Mouse (Mus musculus): Measurements from ENCODE around the gene Syp. TPM values are rescaled to one million over a fixed set of nuclear protein-coding genes. Genes with fewer than 3 reads are reported as not detected.

The Syp gene
- polyA plus RNA-seq, 1 experiment from 2014 or later, result 223 TPM

DNA sequence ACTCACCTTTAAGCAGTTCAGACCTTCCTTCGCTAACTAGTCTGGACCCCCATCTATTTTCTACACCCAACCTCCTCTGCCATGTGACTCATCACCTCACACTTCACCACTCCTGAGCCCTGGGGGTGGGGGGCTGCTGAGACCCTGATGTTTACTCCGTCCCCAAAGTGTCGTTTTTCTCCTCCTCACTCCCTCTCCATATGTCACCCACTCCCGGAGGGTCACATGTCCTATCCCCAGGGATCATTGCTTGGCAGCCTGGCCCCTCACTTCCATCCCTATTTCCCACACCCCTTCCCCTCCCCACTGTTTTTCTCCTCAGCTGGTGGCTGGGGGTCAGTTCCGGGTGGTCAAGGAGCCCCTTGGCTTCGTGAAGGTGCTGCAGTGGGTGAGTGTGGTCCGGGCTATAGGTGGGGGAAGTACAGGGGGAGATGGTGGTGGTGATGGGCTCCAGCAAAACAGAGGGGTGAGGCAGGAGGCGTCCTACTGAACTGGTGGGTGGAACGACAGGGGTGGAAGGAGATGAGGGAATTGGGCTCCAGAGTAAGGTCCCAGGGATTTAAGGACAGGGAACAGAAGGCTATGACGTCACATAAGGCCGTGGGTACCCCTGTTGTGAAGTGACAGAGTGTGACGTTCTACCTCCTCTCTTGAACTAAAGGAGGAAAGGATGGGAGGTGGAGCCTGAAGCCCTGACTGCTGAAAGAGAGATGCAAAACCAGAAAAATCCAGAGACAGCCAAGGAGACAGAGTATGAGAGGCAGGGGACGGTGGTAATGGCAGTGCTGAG, 1.5 kb downstream of the Syp start:
- peaks cover 8% of the 10 kb centered on the region; the same call in 1 of the 2 replicates for H3K36me3 ChIP-seq
- H3K4me1 ChIP-seq, result peaks cover 6% of the 10 kb centered on the region
- H3K9ac ChIP-seq (replicated peaks), result peak overlapping the region; percentile 41
- 25% methylated on average over 13 of the region's 13 CpGs for WGBS
- H3K27me3 ChIP-seq (replicated peaks), result no peaks in the 10 kb centered on the region
- no peaks in the 10 kb centered on the region for H3K9me3 ChIP-seq (replicated peaks)
- peak overlapping the region; percentile 78 for H3K27ac ChIP-seq (replicated peaks)
- H3K4me3 ChIP-seq (replicated peaks), result peak overlapping the region; percentile 49
- peak overlapping the region; percentile 60 for H3K4me2 ChIP-seq
- ATAC-seq (ENCODE audit: low FRiP score), result peak; percentile 46

DNA sequence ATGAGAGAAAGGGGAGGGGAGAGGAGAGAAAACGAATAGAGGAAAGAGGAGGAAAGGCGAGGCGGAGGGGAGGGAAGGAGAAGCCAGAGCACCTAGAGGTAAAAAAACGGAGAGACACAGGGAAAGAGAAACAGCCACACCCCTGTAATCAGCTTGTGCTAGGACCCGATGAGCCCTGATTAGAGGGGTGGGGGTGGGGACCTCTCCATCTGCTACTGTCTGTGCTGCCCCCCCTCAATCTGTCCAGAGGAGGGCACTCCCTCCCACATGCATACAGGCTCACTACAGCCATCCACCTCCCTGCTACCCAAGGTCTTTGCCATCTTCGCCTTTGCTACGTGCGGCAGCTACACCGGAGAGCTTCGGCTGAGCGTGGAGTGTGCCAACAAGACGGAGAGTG, 2.5 kb downstream of the Syp start:
- H3K9ac ChIP-seq (replicated peaks), result no peak overlapping the region
- no peaks in the 10 kb centered on the region for H3K27me3 ChIP-seq (replicated peaks)
- no peaks in the 10 kb centered on the region for H3K9me3 ChIP-seq (replicated peaks)
- H3K4me1 ChIP-seq, result peaks cover 6% of the 10 kb centered on the region
- H3K36me3 ChIP-seq, result peaks cover 9% of the 10 kb centered on the region; the same call in 1 of the 2 replicates
- no peak for ATAC-seq (ENCODE audit: low FRiP score)
- peak overlapping the region; percentile 60 for H3K4me2 ChIP-seq
- H3K4me3 ChIP-seq (replicated peaks), result peak overlapping the region; percentile 23
- 44% methylated on average over 12 of the region's 12 CpGs for WGBS
- H3K27ac ChIP-seq (replicated peaks), result no peak overlapping the region

DNA sequence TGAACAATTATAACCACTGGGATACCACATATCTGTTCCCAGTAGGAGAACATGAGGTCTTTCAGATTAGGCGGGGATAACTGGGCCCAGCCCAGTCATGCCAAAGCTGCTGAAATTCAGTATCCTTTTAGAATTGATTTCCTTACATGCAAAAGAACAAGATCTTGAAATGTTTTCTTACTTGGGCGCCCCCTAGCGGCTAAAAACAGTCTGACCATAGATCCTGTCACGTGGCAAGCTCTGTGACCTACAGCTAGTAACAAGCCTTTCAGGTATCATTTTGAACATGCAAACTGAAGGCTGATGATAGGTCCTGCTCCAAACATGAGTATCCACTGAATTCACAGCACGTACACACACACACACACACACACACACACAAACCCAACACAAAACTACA, 7.1 kb downstream of the Syp start:
- Histone ChIP-seq H3K4me2 (no peak overlapping the region), H3K36me3 (peaks cover 9% of the 10 kb centered on the region; the same call in 1 of the 2 replicates), H3K4me3 (replicated peaks) (no peak overlapping the region), H3K4me1 (peaks cover 9% of the 10 kb centered on the region), H3K9me3 (replicated peaks) (no peaks in the 10 kb centered on the region), H3K9ac (replicated peaks) (no peak overlapping the region), H3K27me3 (replicated peaks) (no peaks in the 10 kb centered on the region), H3K27ac (replicated peaks) (no peak overlapping the region)
- 20% methylated on average over 5 of the region's 5 CpGs for WGBS
- ATAC-seq (ENCODE audit: low FRiP score), result no peak

DNA sequence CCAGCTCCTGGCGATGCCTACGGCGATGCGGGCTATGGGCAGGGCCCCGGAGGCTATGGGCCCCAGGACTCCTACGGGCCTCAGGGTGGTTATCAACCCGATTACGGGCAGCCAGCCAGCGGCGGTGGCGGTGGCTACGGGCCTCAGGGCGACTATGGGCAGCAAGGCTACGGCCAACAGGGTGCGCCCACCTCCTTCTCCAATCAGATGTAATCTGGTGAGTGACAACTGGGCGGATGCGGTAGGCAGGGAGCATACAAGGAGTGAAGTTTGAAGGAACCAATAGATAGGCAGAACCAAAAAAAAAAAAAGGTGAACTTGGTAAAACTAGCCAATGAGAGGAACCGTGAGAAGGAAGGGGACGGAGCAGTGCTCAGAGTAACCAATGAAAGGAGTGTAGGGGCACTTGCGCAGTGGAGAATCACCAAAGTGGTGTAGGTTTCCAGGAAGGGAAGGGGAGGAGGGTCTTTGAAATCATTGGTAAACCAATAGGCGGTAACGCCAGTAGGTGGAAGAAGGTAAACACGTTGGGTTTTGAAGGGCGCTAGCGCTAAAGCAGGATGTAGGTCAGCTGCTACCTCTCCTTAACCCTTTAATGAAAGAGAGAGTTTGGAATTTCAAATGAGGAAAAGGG, 10.5 kb downstream of the Syp start:
- Histone ChIP-seq H3K4me1 (peaks cover 3% of the 10 kb centered on the region), H3K27me3 (replicated peaks) (no peaks in the 10 kb centered on the region), H3K4me2 (peak overlapping the region; percentile 55), H3K4me3 (replicated peaks) (peak overlapping the region; percentile 38), H3K27ac (replicated peaks) (peak overlapping the region; percentile 65), H3K36me3 (peaks cover 10% of the 10 kb centered on the region; the same call in 1 of the 2 replicates), H3K9me3 (replicated peaks) (no peaks in the 10 kb centered on the region), H3K9ac (replicated peaks) (peak overlapping the region; percentile 40)
- ATAC-seq (ENCODE audit: low FRiP score), result peak; percentile 93
- 21% methylated on average over 25 of the region's 25 CpGs for WGBS

DNA sequence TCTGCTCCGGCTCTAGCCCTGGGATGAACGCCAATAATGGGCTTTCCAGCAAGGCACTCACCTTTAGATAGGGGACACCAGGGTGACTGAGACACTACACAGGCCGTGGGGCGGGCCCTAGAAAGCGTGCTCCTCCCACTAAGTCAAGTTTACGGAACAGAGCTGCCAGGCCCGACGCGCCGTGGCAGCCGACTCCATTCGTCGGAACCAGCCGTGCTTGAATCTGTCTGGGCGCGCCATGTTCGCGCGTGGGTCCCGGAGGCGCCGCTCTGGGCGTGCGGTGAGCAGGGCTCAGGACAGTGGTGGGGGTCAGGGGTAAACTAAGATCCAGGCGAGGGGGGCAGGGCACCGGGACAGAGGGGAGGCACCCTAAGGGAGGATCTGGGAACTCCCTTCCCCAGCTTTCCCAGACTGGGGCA, 19.0 kb downstream of the Syp start, which contains the start of gene Prickle3:
Prickle3 (plus strand) TSS at position 40 of the 419 bp plus-strand sequence.
- H3K4me2 ChIP-seq, result peak within 1 kb of the TSS; percentile 48
- 0 out of 2 replicates have a peak, but pooled peaks cover 4% of the 10 kb centered on the region for H3K4me1 ChIP-seq
- ATAC-seq (ENCODE audit: low FRiP score), result no peak
- H3K36me3 ChIP-seq, result peaks cover 1% of the 10 kb centered on the region; the same call in 1 of the 2 replicates
- 0 out of 2 replicates have a peak within 1 kb of the TSS, but pooled peaks have one; percentile 23 for H3K9ac ChIP-seq (replicated peaks)
- peak within 1 kb of the TSS; percentile 26 for H3K4me3 ChIP-seq (replicated peaks)
- no peaks in the 10 kb centered on the region for H3K27me3 ChIP-seq (replicated peaks)
- no peak within 1 kb of the TSS for H3K27ac ChIP-seq (replicated peaks)
- H3K9me3 ChIP-seq (replicated peaks), result no peaks in the 10 kb centered on the region
- WGBS, result 33% methylated on average over 26 of the region's 26 CpGs

DNA sequence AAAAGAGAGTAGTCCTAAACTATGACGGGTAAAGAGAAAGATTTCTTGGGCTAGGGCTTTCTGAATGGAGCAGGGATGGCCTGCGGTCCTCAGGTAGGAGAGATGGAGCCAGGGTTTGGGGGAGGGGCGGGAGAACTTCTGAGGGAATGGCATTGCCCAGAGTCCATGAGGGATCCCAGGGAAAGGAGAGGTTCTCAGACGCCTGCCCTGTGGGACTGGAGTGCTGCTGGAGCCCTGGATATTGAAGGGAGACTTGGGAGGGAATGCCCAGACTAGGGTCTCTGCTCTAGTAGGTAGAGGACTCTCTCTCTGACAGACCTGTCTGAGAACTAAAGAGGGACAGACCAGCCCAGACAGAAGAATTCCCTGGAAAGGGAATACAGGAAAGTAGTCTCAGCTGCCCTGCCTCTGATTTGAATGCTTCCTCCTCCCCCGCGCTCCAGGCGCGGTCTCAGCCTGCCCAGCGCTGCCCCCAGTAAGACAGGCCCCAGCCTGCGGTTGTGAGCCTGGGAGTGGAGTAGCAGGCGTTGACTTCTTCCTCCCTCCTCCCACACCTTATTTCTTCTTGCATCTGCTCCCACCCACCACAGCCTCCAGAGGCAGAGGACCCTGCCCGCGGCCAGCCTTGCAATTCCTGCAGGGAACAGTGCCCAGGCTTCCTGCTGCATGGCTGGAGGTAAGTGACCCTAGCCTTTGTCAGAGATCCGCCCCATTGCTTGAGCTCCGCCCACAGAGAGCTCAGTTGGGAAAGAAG, 19.9 kb downstream of the Syp start:
- no peak overlapping the region for H3K27ac ChIP-seq (replicated peaks)
- 31% methylated on average over 11 of the region's 15 CpGs for WGBS
- H3K9ac ChIP-seq (replicated peaks), result no peak overlapping the region
- ATAC-seq (ENCODE audit: low FRiP score), result no peak
- H3K4me1 ChIP-seq, result 0 out of 2 replicates have a peak, but pooled peaks cover 4% of the 10 kb centered on the region
- no peaks in the 10 kb centered on the region for H3K27me3 ChIP-seq (replicated peaks)
- H3K36me3 ChIP-seq, result no peaks in the 10 kb centered on the region
- no peaks in the 10 kb centered on the region for H3K9me3 ChIP-seq (replicated peaks)
- H3K4me3 ChIP-seq (replicated peaks), result no peak overlapping the region
- peak overlapping the region; percentile 48 for H3K4me2 ChIP-seq

DNA sequence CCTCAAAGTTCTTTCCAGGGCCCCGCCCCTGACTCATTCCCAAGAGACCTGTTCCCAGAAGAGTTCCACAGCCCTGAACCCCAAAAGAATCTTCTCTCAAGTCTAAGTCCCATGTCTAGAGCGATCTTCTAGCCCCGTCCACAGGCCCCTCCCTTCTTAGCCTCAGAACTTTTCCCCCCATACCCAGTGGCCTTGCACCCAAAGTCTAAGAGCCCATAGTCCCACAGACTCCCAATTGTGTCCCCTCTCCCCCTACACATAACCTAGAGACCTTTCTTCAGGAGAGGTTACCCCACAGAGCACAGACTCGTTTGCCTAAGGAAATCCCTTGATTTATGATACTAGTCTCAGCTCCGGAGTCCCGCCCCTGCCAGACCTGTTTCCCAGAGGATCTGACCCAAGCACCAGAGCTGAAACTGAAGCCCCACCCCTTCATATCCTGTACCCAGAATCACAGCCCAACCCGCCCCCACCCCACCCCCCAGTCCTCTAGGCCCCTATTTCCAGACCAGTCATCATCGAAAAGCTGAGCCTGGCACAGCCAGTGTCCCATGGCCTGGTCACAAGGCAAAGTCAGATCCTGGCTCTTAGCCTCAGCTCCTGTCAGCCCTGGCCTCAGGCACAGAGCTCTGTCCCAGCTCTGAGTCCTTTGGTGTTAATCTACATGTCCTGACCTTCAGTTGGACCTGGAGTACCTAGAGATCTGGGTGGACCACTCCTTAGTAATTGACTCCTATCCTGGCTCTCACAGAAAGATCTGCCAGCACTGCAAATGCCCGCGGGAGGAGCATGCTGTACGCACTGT, 20.7 kb downstream of the Syp start:
- H3K27ac ChIP-seq (replicated peaks), result no peak overlapping the region
- H3K4me2 ChIP-seq, result no peak overlapping the region
- H3K27me3 ChIP-seq (replicated peaks), result no peaks in the 10 kb centered on the region
- H3K36me3 ChIP-seq, result no peaks in the 10 kb centered on the region
- H3K4me3 ChIP-seq (replicated peaks), result no peak overlapping the region
- no peak for ATAC-seq (ENCODE audit: low FRiP score)
- H3K4me1 ChIP-seq, result 0 out of 2 replicates have a peak, but pooled peaks cover 4% of the 10 kb centered on the region
- no peaks in the 10 kb centered on the region for H3K9me3 ChIP-seq (replicated peaks)
- WGBS, result 50% methylated on average over 11 of the region's 11 CpGs
- no peak overlapping the region for H3K9ac ChIP-seq (replicated peaks)

DNA sequence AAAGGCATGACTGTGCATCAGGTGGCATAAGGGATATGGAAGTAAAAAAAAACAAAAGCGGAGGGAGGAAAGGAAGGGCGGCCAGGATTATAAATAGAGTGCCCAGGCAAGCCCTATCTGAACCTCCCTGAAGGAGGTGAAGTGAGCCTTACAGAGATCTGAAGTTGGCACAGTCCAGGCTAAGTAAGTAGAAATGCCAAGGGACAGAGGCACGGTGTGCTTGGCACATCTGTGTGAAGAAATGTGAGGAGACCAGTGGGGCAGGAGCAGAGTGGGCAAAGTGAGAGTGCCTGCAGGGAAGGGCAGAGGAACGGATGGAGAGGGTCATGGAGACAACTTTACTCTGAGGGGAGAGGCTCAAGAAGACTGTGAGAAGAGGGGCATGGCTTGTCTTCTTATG, 22.8 kb downstream of the Syp start:
- ATAC-seq (ENCODE audit: low FRiP score), result no peak
- no peak overlapping the region for H3K4me2 ChIP-seq
- no peak overlapping the region for H3K9ac ChIP-seq (replicated peaks)
- H3K27ac ChIP-seq (replicated peaks), result no peak overlapping the region
- no peaks in the 10 kb centered on the region for H3K9me3 ChIP-seq (replicated peaks)
- H3K36me3 ChIP-seq, result no peaks in the 10 kb centered on the region
- no peak overlapping the region for H3K4me3 ChIP-seq (replicated peaks)
- no peaks in the 10 kb centered on the region for H3K27me3 ChIP-seq (replicated peaks)
- 0 out of 2 replicates have a peak, but pooled peaks cover 4% of the 10 kb centered on the region for H3K4me1 ChIP-seq
- 81% methylated on average over 4 of the region's 4 CpGs for WGBS

DNA sequence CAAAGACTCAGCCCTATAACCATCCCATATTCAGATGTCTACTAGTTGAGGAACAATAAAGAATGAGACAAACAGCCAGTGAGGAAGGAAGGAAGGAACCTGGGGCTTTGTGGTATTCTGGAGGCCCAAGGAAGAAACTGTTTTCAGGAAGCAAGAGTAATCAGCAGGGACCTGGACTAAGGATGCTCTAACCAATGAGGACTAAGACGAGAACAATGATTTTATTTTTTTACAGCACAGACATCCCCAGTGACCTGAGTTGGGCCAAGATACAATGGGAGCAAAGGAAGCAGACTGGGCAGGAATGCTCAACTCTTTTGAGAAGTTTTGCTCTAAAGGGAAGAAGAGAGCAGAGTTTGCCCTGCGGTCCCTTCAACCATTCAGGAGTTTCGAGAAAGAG, 24.7 kb downstream of the Syp start:
- Histone ChIP-seq H3K4me2 (no peak overlapping the region), H3K9me3 (replicated peaks) (no peaks in the 10 kb centered on the region), H3K4me3 (replicated peaks) (no peak overlapping the region), H3K27me3 (replicated peaks) (no peaks in the 10 kb centered on the region), H3K27ac (replicated peaks) (no peak overlapping the region), H3K4me1 (no peaks in the 10 kb centered on the region), H3K9ac (replicated peaks) (no peak overlapping the region), H3K36me3 (no peaks in the 10 kb centered on the region)
- WGBS, result 57% methylated on average over 3 of the region's 3 CpGs
- no peak for ATAC-seq (ENCODE audit: low FRiP score)

DNA sequence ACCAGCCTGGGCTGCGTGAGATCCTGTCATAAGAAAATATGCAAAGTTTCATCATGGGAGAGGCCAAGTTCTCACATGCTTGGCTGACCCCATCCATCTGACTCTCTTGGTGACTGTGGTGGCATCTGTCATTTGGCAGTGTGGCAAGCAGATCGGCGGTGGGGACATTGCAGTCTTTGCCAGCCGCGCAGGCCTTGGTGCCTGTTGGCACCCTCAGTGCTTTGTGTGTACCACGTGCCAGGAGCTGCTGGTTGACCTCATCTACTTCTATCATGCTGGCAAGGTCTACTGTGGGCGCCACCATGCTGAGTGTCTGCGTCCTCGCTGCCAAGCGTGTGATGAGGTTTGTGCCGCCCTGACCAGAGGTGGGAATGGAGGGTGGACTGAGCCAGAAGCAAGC, 26.5 kb downstream of the Syp start:
- no peaks in the 10 kb centered on the region for H3K36me3 ChIP-seq
- WGBS, result 91% methylated on average over 11 of the region's 11 CpGs
- no peaks in the 10 kb centered on the region for H3K9me3 ChIP-seq (replicated peaks)
- H3K9ac ChIP-seq (replicated peaks), result no peak overlapping the region
- no peak overlapping the region for H3K4me3 ChIP-seq (replicated peaks)
- no peak overlapping the region for H3K4me2 ChIP-seq
- H3K4me1 ChIP-seq, result no peaks in the 10 kb centered on the region
- H3K27me3 ChIP-seq (replicated peaks), result no peaks in the 10 kb centered on the region
- H3K27ac ChIP-seq (replicated peaks), result no peak overlapping the region
- ATAC-seq (ENCODE audit: low FRiP score), result no peak

All from neural tube, embryonic 15.5 days (tissue).